Mouse (Mus musculus) hindbrain, embryonic 11.5 days (tissue): ENCODE results near the gene Olfr1138. TPM values are rescaled to one million over a fixed set of nuclear protein-coding genes. Genes with fewer than 3 reads are reported as not detected.

Experiments
- ATAC-seq: fragments of 200-750 bp; cut with Nextera tagmentation; 2 replicates; pipeline ENCODE4 v1.8.0; 2017; ENCODE audit warnings: mild to moderate bottlenecking, moderate TSS enrichment, moderate library complexity; ENCODE audit not compliant: low FRiP score
- DNase-seq: peaks from one replicate; pipeline ENCODE4 v3.0.0-alpha.2; 2015; ENCODE audit warnings: low spot score
- H3K27ac ChIP-seq: fragments of 300-500 bp; sonication (generic); 2 replicates; pipeline ENCODE4 v1.5.1; 2014; ENCODE audit warnings: mild to moderate bottlenecking, low read depth, low read length
- H3K27me3 ChIP-seq: fragments of 300-500 bp; sonication (generic); 2 replicates; pipeline ENCODE4 v1.6.1; 2014; ENCODE audit warnings: mild to moderate bottlenecking, low read length, moderate library complexity, mixed read lengths; ENCODE audit not compliant: control insufficient read depth, insufficient read depth
- H3K36me3 ChIP-seq: fragments of 300-500 bp; sonication (generic); 2 replicates; pipeline ENCODE4 v1.6.1; 2014; ENCODE audit warnings: mild to moderate bottlenecking, low read length, moderate library complexity, mixed read lengths; ENCODE audit not compliant: control insufficient read depth, insufficient read depth
- H3K4me1 ChIP-seq: fragments of 300-500 bp; sonication (generic); replicated peaks from 2 replicates; pipeline ENCODE4 v1.6.1; 2014; ENCODE audit warnings: low read length, mixed read lengths; ENCODE audit not compliant: control insufficient read depth, insufficient read depth
- H3K4me2 ChIP-seq: fragments of 300-500 bp; sonication (generic); replicated peaks from 2 replicates; pipeline ENCODE4 v1.6.1; 2014; ENCODE audit warnings: mild to moderate bottlenecking, low read depth, low read length
- H3K4me3 ChIP-seq: fragments of 300-500 bp; sonication (generic); 2 replicates; pipeline ENCODE4 v1.5.1; 2014; ENCODE audit warnings: low read depth, low read length
- H3K9ac ChIP-seq: fragments of 300-500 bp; sonication (generic); 2 replicates; pipeline ENCODE4 v1.6.1; 2014; ENCODE audit warnings: low read depth, low read length
- H3K9me3 ChIP-seq: fragments of 300-500 bp; sonication (generic); 2 replicates; pipeline ENCODE4 v1.6.1; 2016; ENCODE audit warnings: low read length; ENCODE audit not compliant: control insufficient read depth
- WGBS: fragments of 180-500 bp; shearing (Covaris S2); extraction: QIAGEN DNeasy Blood & Tissue Kit; methylation state at CpG from one replicate; pipeline ENCODE4 v1.1.7; 2014; 5-methylcytosine and 5-hydroxymethylcytosine counted together
- polyA plus RNA-seq: library from polyadenylated mRNA; unstranded; fragments of >200 nt; fragmentation: Nextera tagmentation; extraction: Ambion mirVana; gene quantifications from 2 replicates; pipeline ENCODE4 v1.2.1, GENCODE M21; 2014

Gene Olfr1138
- polyA plus RNA-seq, result not detected in 2 replicates

- ATAC-seq (no peak), DNase-seq (no peak)
- 83% methylated on average over 1 of the region's 1 CpGs for WGBS
Observed at GRCm38 (mm10) chr2:87739878-87740277, at the start of gene Olfr1138. Olfr1138 (minus strand) TSS chr2:87739978.

GRCm38 (mm10) chr2:87779183-87779582 lies 39.4 kb upstream of the Olfr1138 start, which contains the start of gene Olfr152:
Olfr152 (plus strand) TSS chr2:87779483.
- no peaks in the 10 kb centered on the region for H3K36me3 ChIP-seq
- DNase-seq (no peak), ATAC-seq (no peak)
- H3K9ac ChIP-seq, result no peak within 1 kb of the TSS
- H3K27me3 ChIP-seq, result no peaks in the 10 kb centered on the region
- no peak within 1 kb of the TSS for H3K4me3 ChIP-seq
- 81% methylated on average over 4 of the region's 4 CpGs for WGBS
- H3K4me1 ChIP-seq, result no peaks in the 10 kb centered on the region
- no peaks in the 10 kb centered on the region for H3K9me3 ChIP-seq
- H3K27ac ChIP-seq, result no peak within 1 kb of the TSS
- no peak within 1 kb of the TSS for H3K4me2 ChIP-seq

More at GRCm38 (mm10) chr2:87739878-87740277, at the start of gene Olfr1138:
- H3K9me3 ChIP-seq, result no peaks in the 10 kb centered on the region
- no peak within 1 kb of the TSS for H3K9ac ChIP-seq
- H3K27me3 ChIP-seq, result no peaks in the 10 kb centered on the region
- no peaks in the 10 kb centered on the region for H3K4me1 ChIP-seq
- H3K27ac ChIP-seq, result no peak within 1 kb of the TSS
- no peak within 1 kb of the TSS for H3K4me2 ChIP-seq
- H3K36me3 ChIP-seq, result no peaks in the 10 kb centered on the region
- no peak within 1 kb of the TSS for H3K4me3 ChIP-seq

GRCm38 (mm10) chr2:87776143-87776542 lies 36.4 kb upstream of the Olfr1138 start:
- no peaks in the 10 kb centered on the region for H3K36me3 ChIP-seq
- no peak overlapping the region for H3K4me2 ChIP-seq
- DNase-seq (no peak), ATAC-seq (no peak)
- no peak overlapping the region for H3K4me3 ChIP-seq
- no peaks in the 10 kb centered on the region for H3K9me3 ChIP-seq
- H3K27me3 ChIP-seq, result no peaks in the 10 kb centered on the region
- 57% methylated on average over 1 of the region's 1 CpGs for WGBS
- H3K27ac ChIP-seq, result no peak overlapping the region
- H3K9ac ChIP-seq, result no peak overlapping the region
- no peaks in the 10 kb centered on the region for H3K4me1 ChIP-seq

- DNase-seq, result no peak
- Histone ChIP-seq H3K36me3 (no peaks in the 10 kb centered on the region), H3K4me3 (no peak within 1 kb of the TSS), H3K27ac (no peak within 1 kb of the TSS), H3K9ac (no peak within 1 kb of the TSS), H3K27me3 (no peaks in the 10 kb centered on the region), H3K4me2 (no peak within 1 kb of the TSS), H3K9me3 (no peaks in the 10 kb centered on the region), H3K4me1 (no peaks in the 10 kb centered on the region)
- ATAC-seq, result no peak
- WGBS, result 80% methylated on average over 1 of the region's 1 CpGs
Observed at GRCm38 (mm10) chr2:87753891-87754290, 14.1 kb upstream of the Olfr1138 start, which contains the start of gene Olfr1141. Olfr1141 (minus strand) TSS chr2:87753991.

GRCm38 (mm10) chr2:87743452-87743851 lies 3.7 kb upstream of the Olfr1138 start, which contains the start of gene Olfr1140:
Olfr1140 (plus strand) TSS chr2:87743752.
- H3K9ac ChIP-seq, result no peak within 1 kb of the TSS
- ATAC-seq (no peak), DNase-seq (no peak)
- H3K27ac ChIP-seq, result no peak within 1 kb of the TSS
- no peaks in the 10 kb centered on the region for H3K4me1 ChIP-seq
- H3K4me3 ChIP-seq, result no peak within 1 kb of the TSS
- H3K36me3 ChIP-seq, result no peaks in the 10 kb centered on the region
- H3K4me2 ChIP-seq, result no peak within 1 kb of the TSS
- H3K9me3 ChIP-seq, result no peaks in the 10 kb centered on the region
- WGBS, result 79% methylated on average over 3 of the region's 3 CpGs
- H3K27me3 ChIP-seq, result no peaks in the 10 kb centered on the region

GRCm38 (mm10) chr2:87713079-87713478 lies 26.7 kb downstream of the Olfr1138 start, which contains the start of gene Olfr1137:
Olfr1137 (minus strand) TSS chr2:87713179.
- no peaks in the 10 kb centered on the region for H3K4me1 ChIP-seq
- no peak for ATAC-seq
- no peaks in the 10 kb centered on the region for H3K9me3 ChIP-seq

GRCm38 (mm10) chr2:87693847-87694246 lies 45.9 kb downstream of the Olfr1138 start, which contains the start of gene Olfr1136:
Olfr1136 (minus strand) TSS chr2:87693947.
- Histone ChIP-seq H3K36me3 (no peaks in the 10 kb centered on the region), H3K4me3 (no peak within 1 kb of the TSS), H3K4me1 (no peaks in the 10 kb centered on the region), H3K4me2 (no peak within 1 kb of the TSS), H3K9ac (no peak within 1 kb of the TSS), H3K9me3 (no peaks in the 10 kb centered on the region), H3K27ac (no peak within 1 kb of the TSS), H3K27me3 (no peaks in the 10 kb centered on the region)
- ATAC-seq (no peak), DNase-seq (no peak)

More at GRCm38 (mm10) chr2:87713079-87713478, 26.7 kb downstream of the Olfr1138 start, which contains the start of gene Olfr1137:
- no peak within 1 kb of the TSS for H3K9ac ChIP-seq
- H3K4me3 ChIP-seq, result no peak within 1 kb of the TSS
- no peak within 1 kb of the TSS for H3K4me2 ChIP-seq
- H3K36me3 ChIP-seq, result no peaks in the 10 kb centered on the region
- no peak for DNase-seq
- H3K27me3 ChIP-seq, result no peaks in the 10 kb centered on the region
- H3K27ac ChIP-seq, result no peak within 1 kb of the TSS

Other genes with a start within 250 kb of the Olfr1138 start
- gene Pramel7, start 242.9 kb downstream of the Olfr1138 start, polyA plus RNA-seq, result not detected in 2 replicates
- not detected in 2 replicates for gene Pramel6, start 233.4 kb downstream of the Olfr1138 start, polyA plus RNA-seq
- gene Olfr153, start 208.2 kb downstream of the Olfr1138 start, polyA plus RNA-seq, result not detected in 2 replicates
- gene Olfr1128, start 194.4 kb downstream of the Olfr1138 start, polyA plus RNA-seq, result not detected in 2 replicates
- gene Olfr1129, start 166.1 kb downstream of the Olfr1138 start, polyA plus RNA-seq, result not detected in 2 replicates
- gene Olfr1130, start 133.8 kb downstream of the Olfr1138 start, polyA plus RNA-seq, result not detected in 2 replicates
- not detected in 2 replicates for gene Olfr1131, start 112.9 kb downstream of the Olfr1138 start, polyA plus RNA-seq
- not detected in 2 replicates for gene Olfr1132, start 102.4 kb downstream of the Olfr1138 start, polyA plus RNA-seq
- not detected in 2 replicates for gene Olfr1133, start 92.6 kb downstream of the Olfr1138 start, polyA plus RNA-seq
- not detected in 2 replicates for gene Olfr1134, start 81.5 kb downstream of the Olfr1138 start, polyA plus RNA-seq
- gene Olfr1135, start 66.3 kb downstream of the Olfr1138 start, polyA plus RNA-seq, result not detected in 2 replicates
- gene Olfr1136, start 46.0 kb downstream of the Olfr1138 start, polyA plus RNA-seq, result not detected in 2 replicates
- not detected in 2 replicates for gene Olfr1137, start 26.8 kb downstream of the Olfr1138 start, polyA plus RNA-seq
- not detected in 2 replicates for gene Olfr1140, start 3.8 kb upstream of the Olfr1138 start, polyA plus RNA-seq
- gene Olfr1141, start 14.0 kb upstream of the Olfr1138 start, polyA plus RNA-seq, result not detected in 2 replicates
- gene Olfr152, start 39.5 kb upstream of the Olfr1138 start, polyA plus RNA-seq, result not detected in 2 replicates
- gene Olfr1143, start 60.6 kb upstream of the Olfr1138 start, polyA plus RNA-seq, result not detected in 2 replicates
- not detected in 2 replicates for gene Olfr1145, start 69.8 kb upstream of the Olfr1138 start, polyA plus RNA-seq
- not detected in 2 replicates for gene Olfr1148, start 90.6 kb upstream of the Olfr1138 start, polyA plus RNA-seq
- not detected in 2 replicates for gene Olfr1150-ps1, start 104.0 kb upstream of the Olfr1138 start, polyA plus RNA-seq
- not detected in 2 replicates for gene Olfr1151, start 115.9 kb upstream of the Olfr1138 start, polyA plus RNA-seq
- 0.03 TPM in 2 replicates for gene Olfr1152, start 126.5 kb upstream of the Olfr1138 start, polyA plus RNA-seq
- not detected in 2 replicates for gene Olfr1153, start 155.0 kb upstream of the Olfr1138 start, polyA plus RNA-seq
- not detected in 2 replicates for gene Olfr1154, start 165.2 kb upstream of the Olfr1138 start, polyA plus RNA-seq
- not detected in 2 replicates for gene Olfr1155, start 205.2 kb upstream of the Olfr1138 start, polyA plus RNA-seq
- not detected in 2 replicates for gene Olfr1156, start 213.1 kb upstream of the Olfr1138 start, polyA plus RNA-seq
- gene Olfr1157, start 228.3 kb upstream of the Olfr1138 start, polyA plus RNA-seq, result not detected in 2 replicates
- gene Olfr74, start 234.7 kb upstream of the Olfr1138 start, polyA plus RNA-seq, result not detected in 2 replicates